Mouse (Mus musculus): ENCODE results near the gene Gnb1.

Gnb1 gene

DNA sequence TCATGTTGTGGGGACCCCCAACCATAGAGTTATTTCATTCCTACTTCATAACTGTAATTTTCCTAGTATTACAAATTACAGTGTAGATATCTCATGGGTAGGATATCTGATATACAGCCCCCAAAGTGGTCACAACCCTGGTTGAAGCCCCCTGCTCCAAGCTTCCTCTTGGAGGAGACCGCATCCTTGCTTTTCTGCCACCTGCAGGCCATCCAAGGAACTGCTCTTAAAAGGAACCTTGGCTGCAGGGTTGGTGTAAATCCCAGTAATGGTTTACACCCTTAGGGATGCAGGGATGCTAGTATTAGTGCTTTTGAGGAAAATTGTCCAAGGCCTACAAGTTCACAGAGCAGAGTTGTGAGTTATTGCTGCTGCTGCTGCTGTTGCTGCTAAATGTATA lies 89.3 kb downstream of the Gnb1 start:
- peak; percentile 48 for DNase-seq

- DNase-seq = no peak
Observed at GRCm38 (mm10) chr4:155582279-155582905, 91.2 kb downstream of the Gnb1 start.

- DNase-seq = no peak
Observed at GRCm38 (mm10) chr4:155589356-155589755, 98.2 kb downstream of the Gnb1 start.

GRCm38 (mm10) chr4:155591012-155591719 lies 100.0 kb downstream of the Gnb1 start:
- DNase-seq = no peak

GRCm38 (mm10) chr4:155593780-155594179 lies 102.6 kb downstream of the Gnb1 start:
- DNase-seq = no peak

GRCm38 (mm10) chr4:155595777-155596176 lies 104.6 kb downstream of the Gnb1 start:
- no peak for DNase-seq

DNA sequence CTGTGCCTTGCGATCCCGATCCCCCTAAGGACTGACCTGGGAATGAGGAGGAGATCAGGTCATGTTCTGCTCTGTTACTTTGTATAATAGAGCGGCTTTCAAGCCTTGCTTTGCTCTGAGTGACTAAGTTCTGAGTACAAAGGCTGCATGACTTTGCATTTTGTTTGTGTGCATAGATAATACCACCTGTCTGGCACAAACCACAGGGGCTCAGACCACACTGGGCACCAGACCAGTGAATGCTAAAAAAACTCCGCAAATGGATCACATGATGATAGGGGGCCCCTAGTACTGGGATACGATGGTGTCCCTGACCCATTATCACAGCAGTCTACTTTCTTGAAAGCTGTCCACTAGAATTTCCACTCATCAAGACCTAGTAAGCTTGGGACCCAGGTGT lies 105.4 kb downstream of the Gnb1 start:
- no peak for DNase-seq

GRCm38 (mm10) chr4:155598536-155598935 lies 107.4 kb downstream of the Gnb1 start:
- no peak for DNase-seq

DNA sequence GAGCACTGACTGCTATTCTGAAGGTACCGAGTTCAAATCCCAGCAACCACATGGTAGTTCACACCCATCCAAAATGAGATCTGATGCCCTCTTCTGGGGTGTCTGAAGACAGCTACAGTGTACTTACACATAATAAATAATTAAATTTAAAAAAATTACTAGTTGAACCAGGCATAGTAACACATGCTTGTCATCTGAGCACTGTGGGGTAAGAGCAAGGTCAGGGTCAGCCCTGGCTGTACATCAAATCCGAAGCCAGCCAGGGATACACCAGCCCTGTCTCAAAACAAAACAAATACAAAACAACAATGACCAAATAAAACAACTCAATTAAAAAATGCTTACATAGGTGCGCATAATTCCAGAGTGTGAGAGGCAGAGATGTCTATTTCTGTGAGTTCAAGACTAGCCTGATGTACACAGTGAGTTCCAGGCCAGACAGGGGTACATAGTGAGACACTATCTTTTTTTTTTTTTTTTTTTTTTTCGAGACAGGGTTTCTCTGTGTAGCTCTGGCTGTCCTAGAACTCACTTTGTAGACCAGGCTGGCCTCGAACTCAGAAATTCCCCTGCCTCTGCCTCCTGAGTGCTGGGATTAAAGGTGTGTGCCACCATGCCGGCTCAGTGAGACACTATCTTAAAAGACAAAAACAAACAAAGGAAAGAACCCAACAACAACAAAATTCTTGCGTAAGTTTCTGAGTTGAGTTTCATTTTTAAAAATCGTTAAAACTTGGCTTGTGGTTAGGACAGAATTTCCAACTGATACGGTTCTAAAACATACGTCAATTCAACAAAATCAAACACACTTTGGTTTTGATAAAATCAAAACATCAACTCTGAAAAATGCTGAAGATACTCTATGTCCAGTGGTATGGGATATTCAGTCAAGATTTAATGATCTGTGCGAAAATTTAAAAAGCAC lies 109.0 kb downstream of the Gnb1 start:
- no peak for DNase-seq

GRCm38 (mm10) chr4:155601091-155601996 lies 110.2 kb downstream of the Gnb1 start, which contains the start of gene Slc35e2:
Gene Slc35e2, plus strand, starts transcription at chr4:155601416.
- DNase-seq = peak; percentile 95

GRCm38 (mm10) chr4:155601997-155602456 lies 110.9 kb downstream of the Gnb1 start:
- DNase-seq = no peak

DNA sequence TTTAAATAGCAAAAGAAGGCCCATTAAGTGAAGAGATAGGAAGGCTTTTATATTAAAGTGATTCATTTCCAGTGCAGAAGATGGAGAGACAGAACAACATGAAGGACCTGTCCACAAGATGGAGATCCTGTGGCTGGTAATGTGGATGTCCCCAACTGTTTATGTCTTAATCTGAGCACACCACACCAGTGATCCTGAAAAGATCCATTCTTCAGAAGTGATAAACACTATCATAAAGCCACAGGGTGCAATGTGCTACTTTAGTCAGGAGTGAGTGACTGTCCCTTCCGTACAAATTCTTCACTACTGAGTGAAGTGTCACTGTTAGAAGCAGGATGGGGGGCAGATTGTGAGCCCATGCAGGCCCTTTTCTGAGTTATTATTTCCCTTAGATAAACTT lies 111.6 kb downstream of the Gnb1 start:
- no peak for DNase-seq

DNA sequence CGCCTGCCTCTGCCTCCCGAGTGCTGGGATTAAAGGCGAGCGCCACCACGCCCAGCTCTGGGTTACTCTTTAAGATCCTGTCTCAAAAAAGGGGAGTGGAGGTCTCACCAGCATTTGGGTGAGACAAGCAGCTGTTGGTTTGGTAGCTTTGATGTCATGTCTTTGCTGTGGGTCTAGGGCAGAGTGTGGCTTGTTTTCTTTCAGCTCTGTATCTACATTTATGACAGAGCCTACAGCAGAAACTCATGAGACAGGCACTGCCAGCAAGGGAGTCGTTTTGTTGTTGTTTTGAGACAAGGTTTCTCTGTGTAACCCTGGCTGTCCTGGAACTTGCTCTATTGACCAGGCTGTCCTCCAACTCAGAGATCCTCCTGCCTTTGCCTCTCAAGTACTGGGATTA lies 112.6 kb downstream of the Gnb1 start:
- DNase-seq = peak; percentile 16

- DNase-seq = no peak
Observed at GRCm38 (mm10) chr4:155605132-155605531, 114.0 kb downstream of the Gnb1 start.

- DNase-seq = no peak
Observed at GRCm38 (mm10) chr4:155606825-155607224, 115.7 kb downstream of the Gnb1 start.

Data from thymus, postnatal 25 days (tissue).